Mouse (Mus musculus): ENCODE results near the gene Tlr6.

Gene Tlr6

GRCm38 (mm10) chr5:64959843-64960230 is at the start of gene Tlr6:
Gene Tlr6, minus strand, starts transcription at chr5:64960097.
- DNase-seq, result peak; percentile 66 to 82

DNA sequence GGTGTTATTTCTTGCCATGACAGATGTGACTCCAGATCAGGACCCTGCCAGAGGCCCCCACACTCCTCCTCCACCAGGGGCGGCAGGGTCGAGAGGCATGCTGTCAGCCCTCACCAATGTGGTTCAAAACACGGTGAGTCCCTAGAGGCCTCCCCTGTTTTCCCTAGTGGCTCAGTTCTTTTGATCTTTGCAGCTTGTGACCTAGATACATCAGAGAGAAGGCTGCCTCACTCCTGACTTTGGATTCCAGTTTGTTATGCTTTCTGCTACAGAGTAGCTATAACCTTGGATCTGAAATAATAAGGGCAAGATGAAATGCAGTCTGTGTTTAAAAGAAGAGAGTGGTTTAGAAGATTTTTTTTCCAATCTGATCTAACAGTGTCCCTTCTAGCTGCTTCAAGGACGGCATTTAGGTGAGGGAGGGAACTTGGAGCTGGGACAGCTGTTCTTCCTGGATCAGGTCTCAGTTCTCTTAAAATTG is 46.2 kb upstream of the Tlr6 start:
- DNase-seq, result no peak

GRCm38 (mm10) chr5:65005251-65005650 is 45.4 kb upstream of the Tlr6 start:
- DNase-seq, result no peak

GRCm38 (mm10) chr5:65003946-65004535 is 44.1 kb upstream of the Tlr6 start:
- no peak for DNase-seq

DNA sequence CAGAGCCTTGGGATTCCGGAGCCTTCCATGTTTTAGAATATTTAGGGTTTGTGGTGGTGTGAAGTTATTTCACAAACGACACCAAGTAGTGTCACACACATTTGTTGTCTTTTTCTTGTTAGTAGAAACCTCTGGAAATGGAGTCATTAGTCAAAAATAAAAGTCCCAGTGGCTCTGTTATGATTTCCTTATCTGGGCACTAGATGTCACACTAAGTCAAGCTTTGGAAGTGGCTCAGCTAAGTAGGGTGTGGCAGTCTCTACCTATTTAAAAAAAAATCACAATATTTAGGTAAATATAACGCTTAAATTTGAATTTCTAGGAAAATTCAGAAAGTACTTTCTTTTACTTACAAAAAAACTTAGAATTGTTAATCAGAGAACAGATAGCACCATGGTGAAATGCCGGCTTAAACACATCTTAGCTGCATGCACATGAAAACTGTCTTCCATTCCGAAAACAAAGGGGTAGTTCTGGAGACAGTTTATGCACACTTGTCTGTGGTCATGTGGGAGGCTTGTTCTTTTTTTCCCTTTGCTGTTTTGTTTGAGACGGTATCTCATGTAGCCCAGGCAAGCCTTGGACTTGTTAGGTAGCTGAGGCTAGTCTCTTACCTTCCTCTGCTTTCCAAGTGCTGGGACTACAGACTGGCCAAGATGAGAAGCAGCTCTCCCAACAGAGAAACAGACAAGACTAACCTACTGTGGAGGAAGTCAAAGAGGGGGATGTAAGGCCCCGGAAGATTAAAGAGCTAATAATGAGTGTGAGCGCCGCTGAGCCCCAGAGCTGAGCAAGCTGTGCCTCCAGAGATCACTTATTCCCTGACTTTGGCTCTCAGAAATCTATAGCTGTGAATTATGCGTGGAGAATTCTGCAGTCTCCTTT is 43.3 kb upstream of the Tlr6 start:
- peak in 1 of 2 experiments; percentile 37 for DNase-seq

DNA sequence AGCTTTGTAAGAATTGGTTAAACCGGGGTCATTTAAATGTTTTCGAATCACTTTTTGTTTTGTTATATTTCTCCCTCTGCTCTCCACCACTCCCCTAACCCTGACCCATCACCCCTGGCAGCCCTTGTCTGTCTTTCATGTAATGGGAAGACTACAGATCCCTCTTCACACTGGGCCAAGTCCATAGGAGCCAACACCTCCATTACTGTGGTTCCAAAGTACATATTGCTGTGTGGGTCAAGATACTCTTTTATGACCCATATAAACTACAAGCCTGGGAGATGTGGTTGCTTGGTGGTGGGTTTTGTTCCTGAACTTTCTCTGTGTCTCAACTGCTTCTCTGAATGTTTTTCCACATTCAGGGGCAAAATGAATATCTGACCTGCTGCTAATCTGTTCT is 35.5 kb upstream of the Tlr6 start:
- no peak for DNase-seq

DNA sequence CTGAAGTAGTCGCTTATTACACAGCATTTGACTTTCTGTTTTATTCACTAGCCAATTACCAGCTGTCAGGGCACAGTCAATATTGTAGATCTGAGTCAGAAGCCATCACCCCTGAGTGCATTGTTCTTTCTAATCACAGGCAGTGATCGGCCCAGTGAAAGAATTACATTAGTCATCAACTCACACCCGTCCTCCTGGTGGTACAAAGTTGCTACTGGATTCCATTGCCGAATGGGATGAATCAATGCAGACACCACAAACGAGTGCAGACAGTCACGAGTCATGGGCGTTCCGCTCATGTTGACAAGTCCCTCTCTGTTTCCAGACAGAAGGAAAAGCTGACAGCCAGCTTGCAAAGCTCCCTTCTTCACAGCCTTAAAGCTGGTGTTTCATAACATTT is 32.6 kb upstream of the Tlr6 start:
- DNase-seq, result no peak

GRCm38 (mm10) chr5:64989940-64990339 is 30.0 kb upstream of the Tlr6 start:
- no peak for DNase-seq

- peak; percentile 21 to 42 for DNase-seq
These were observed 26.1 kb upstream of the Tlr6 start for GRCm38 (mm10) chr5:64985971-64986370.

DNA sequence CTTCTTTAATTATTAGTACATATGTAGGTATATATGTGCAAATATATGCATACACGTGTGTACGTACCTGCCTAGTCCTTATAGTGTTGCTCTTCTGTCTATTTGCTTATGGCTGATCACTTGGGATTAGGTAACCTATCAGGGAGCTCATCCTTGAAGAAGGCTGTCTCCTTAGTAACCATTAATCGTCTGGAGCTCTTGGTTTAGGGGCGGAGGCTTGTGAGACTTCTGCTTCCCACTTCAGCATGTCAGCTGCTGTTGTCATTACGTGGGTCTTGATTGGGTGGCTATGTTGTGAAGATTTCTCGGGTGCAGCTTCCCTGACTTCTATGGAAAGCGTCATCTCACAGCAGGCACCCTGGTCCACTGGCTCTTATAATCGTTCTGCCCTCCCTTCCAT is 17.2 kb upstream of the Tlr6 start:
- DNase-seq, result no peak

GRCm38 (mm10) chr5:64975121-64975520 is 15.2 kb upstream of the Tlr6 start:
- DNase-seq, result no peak

- peak; percentile 82 to 92 for DNase-seq
These were observed 10.2 kb upstream of the Tlr6 start, which contains the start of gene Fam114a1 for GRCm38 (mm10) chr5:64969861-64970771. Gene Fam114a1, plus strand, starts transcription at chr5:64970071.

GRCm38 (mm10) chr5:64968961-64969860 is 9.3 kb upstream of the Tlr6 start:
- peak in 1 of 2 experiments; percentile 39 for DNase-seq

GRCm38 (mm10) chr5:64963735-64964134 is 3.8 kb upstream of the Tlr6 start:
- no peak for DNase-seq

DNA sequence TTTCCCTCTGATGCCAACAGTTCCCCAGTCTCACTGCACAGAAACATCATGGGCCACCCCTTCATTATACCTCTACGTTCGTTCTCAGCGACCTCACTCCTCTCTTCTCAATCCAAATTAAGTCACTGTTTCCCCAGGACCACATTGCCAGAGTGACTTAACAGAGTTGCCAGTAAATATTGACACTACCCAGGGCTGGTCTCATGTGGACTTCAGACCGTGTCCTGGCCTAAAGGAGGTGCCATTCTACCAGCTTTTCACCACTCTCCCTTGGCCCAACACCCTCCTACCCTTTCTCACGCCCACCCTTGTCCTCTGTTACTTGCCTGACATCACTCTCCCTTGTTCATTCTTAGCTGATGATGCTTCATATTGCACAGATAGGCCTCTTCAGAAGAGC is 3.4 kb upstream of the Tlr6 start:
- DNase-seq, result no peak

GRCm38 (mm10) chr5:64960857-64961391 is 1.0 kb upstream of the Tlr6 start:
- DNase-seq, result no peak

DNA sequence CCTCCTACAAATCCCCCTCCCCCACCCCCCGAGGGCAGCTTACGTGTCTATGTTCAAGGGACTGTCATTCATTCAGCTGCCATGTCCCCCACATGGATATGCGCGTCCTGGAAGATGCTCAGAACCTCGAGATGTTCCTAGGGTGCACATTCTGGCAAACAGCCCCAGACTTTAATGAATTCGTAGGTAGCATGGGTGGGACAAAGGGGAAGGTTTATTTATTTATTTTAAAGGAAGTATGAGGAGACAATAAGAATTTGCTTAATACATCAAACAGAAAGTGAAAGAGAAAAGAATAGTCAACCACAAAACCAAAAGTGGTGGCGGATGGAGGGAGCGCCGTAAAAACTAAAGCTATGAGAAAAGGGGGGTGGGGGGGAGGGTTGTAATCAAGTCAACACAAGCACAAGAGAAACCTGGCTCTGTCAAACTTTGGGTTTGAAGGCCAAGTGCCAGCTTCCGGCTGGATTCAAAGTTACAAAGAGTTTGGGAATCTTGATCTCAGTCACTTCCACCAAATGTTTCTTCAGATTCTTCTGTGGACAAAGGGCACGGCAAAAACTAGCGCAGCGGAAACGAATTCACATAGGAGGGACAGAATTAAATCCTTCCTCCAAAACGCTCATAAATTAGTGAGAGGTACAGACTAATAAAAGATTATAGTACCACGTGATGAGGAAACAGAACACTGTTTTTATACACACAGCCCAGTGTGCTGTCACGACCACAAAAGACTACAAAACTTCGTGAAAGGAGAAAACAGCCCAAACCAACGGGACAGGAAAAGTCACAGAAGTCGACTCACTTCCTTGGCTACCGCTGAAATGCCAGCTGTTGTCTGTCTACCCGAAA is 680 bp downstream of the Tlr6 start:
- DNase-seq, result peak in 1 of 2 experiments; percentile 32

GRCm38 (mm10) chr5:64954931-64955330 is 5.0 kb downstream of the Tlr6 start:
- DNase-seq, result no peak

- no peak for DNase-seq
These were observed 8.4 kb downstream of the Tlr6 start for GRCm38 (mm10) chr5:64951486-64951885.

- peak in 1 of 2 experiments; percentile 4 for DNase-seq
These were observed 27.1 kb downstream of the Tlr6 start for GRCm38 (mm10) chr5:64932775-64933174.

DNA sequence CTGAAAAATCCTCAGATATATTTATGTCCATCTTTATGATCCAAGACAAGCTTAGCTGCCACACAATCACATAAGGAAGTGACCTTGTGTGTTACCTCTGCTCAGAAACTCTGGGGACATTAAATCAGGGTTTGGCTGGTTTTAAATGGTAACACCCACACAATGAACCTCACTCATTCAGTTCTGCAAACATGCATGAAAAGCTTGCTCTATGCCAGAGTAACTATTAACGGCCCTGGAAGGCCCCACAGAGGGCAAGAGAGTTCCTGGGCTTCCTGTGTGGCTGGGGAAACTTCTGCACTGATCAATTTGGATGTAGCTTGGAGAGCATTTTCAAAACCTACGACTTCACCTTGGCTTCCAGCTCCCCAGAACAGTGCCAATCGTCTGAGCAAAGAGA is 27.7 kb downstream of the Tlr6 start:
- peak in 1 of 2 experiments; percentile 16 for DNase-seq

Measured in kidney, postnatal 36 days (tissue).